Mouse (Mus musculus): ENCODE measurements around the gene Trappc4.

DNA sequence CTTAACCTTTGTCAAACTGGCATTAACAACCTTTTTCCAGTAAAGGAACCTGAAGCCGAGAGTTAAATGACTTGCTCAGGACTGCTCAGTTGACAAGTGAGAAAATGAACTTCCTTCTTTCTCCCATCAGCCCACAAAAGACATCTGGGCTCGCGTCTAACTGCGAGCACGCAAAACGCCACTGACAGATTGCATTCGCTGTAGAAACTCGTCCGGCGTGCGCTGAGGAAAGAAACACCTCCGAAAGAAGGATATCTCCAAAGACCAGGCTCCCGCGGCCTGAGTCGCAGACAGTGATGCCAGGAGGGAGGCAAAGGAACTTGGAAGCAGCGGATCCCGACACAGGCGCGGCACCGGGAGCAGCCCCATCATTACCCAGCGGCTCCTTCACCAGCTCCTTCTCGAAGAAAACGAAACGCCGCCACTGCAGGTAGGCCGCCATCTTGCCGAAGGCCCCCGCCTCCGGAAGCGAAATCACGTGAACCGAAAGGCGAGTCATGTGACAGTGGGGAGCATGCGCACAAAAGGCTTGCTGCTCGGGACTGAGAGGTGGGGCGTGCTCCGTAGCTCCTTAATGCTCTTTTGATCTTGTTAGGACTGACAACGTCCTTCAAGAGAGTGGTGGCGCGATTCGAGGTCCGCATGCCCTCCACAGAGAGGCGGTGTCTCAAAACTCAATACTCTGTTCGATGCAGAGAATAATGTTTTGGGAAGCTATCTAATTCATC, 46.0 kb downstream of the Trappc4 start, which contains the start of gene Vps11:
- TF ChIP-seq GATA1 (IDR thresholded peaks at IDR 0.05; ENCODE audit: low read length) (no peak), TAL1 (IDR thresholded peaks at IDR 0.05; ENCODE audit: low read length) (no peak)

Measured in erythroblast, embryonic 14.5 days (primary cell).